Mouse (Mus musculus) stomach, postnatal 0 days (tissue): ENCODE results near the gene Arhgef10l. TPM values are rescaled to one million over a fixed set of nuclear protein-coding genes. Genes with fewer than 3 reads are reported as not detected.

Experiments
- ATAC-seq: fragments of 200-750 bp; cut with Nextera tagmentation; 2 replicates; pipeline ENCODE4 v1.8.0; 2017; ENCODE audit not compliant: low FRiP score, low TSS enrichment
- DNase-seq: peaks from one replicate; pipeline ENCODE4 v3.0.0-alpha.2; 2016; ENCODE audit warnings: low spot score
- H3K27ac ChIP-seq: fragments of 300-500 bp; sonication (generic); replicated peaks from 2 replicates; pipeline ENCODE4 v1.5.1; 2014; ENCODE audit warnings: mild to moderate bottlenecking, control low read depth
- H3K27me3 ChIP-seq: fragments of 300-500 bp; sonication (generic); 2 replicates; pipeline ENCODE4 v1.6.1; 2014; ENCODE audit warnings: low read length; ENCODE audit not compliant: control insufficient read depth, insufficient read depth
- H3K36me3 ChIP-seq: fragments of 300-500 bp; sonication (generic); 2 replicates; pipeline ENCODE4 v1.6.1; 2014; ENCODE audit warnings: low read length, mixed read lengths; ENCODE audit not compliant: control insufficient read depth, insufficient read depth
- H3K4me1 ChIP-seq: fragments of 300-500 bp; sonication (generic); replicated peaks from 2 replicates; pipeline ENCODE4 v1.6.1; 2014; ENCODE audit warnings: antibody characterized with exemption; ENCODE audit not compliant: control insufficient read depth, insufficient read depth
- H3K4me2 ChIP-seq: fragments of 300-500 bp; sonication (generic); replicated peaks from 2 replicates; pipeline ENCODE4 v1.6.1; 2014; ENCODE audit warnings: low read depth, mild to moderate bottlenecking, control low read depth, moderate library complexity
- H3K4me3 ChIP-seq: fragments of 300-500 bp; sonication (generic); 2 replicates; pipeline ENCODE4 v1.5.1; 2014; ENCODE audit warnings: low read depth, low read length, control low read depth
- H3K9ac ChIP-seq: fragments of 300-500 bp; sonication (generic); 2 replicates; pipeline ENCODE4 v1.6.1; 2014; ENCODE audit warnings: mild to moderate bottlenecking, low read length, control low read depth, mixed read lengths
- H3K9me3 ChIP-seq: fragments of 300-500 bp; sonication (generic); 2 replicates; pipeline ENCODE4 v1.6.1; 2016; ENCODE audit warnings: low read length; ENCODE audit not compliant: control insufficient read depth
- CTCF ChIP-seq: IDR thresholded peaks from 2 replicates; pipeline ENCODE4 v1.5.1; 2016; ENCODE audit warnings: antibody characterized with exemption, low read depth, mild to moderate bottlenecking, moderate library complexity
- EP300 ChIP-seq: optimal IDR thresholded peaks from 2 replicates; pipeline ENCODE3; 2016; ENCODE audit warnings: antibody characterized with exemption
- WGBS: fragments of 180-500 bp; shearing (Covaris S2); extraction: QIAGEN DNeasy Blood & Tissue Kit; methylation state at CpG from one replicate; pipeline ENCODE4 v1.1.7; 2014; 5-methylcytosine and 5-hydroxymethylcytosine counted together
- polyA plus RNA-seq: library from polyadenylated mRNA; unstranded; fragments of >200 nt; fragmentation: Nextera tagmentation; extraction: Ambion mirVana; gene quantifications from 2 replicates; pipeline ENCODE4 v1.2.1, GENCODE M21; 2015

Arhgef10l gene
- polyA plus RNA-seq, 1 experiment from 2014 or later, result 11.3 TPM

- 84% methylated on average over 6 of the region's 6 CpGs for WGBS
- H3K27me3 ChIP-seq, result no peaks in the 10 kb centered on the region
- TF ChIP-seq EP300 (no peak), CTCF (peak; percentile 18; the same call in 1 of the 2 replicates)
- H3K4me2 ChIP-seq, result no peak overlapping the region
- H3K9ac ChIP-seq, result no peak overlapping the region
- H3K36me3 ChIP-seq, result no peaks in the 10 kb centered on the region
- H3K27ac ChIP-seq, result no peak overlapping the region
- DNase-seq (no peak), ATAC-seq (no peak)
- H3K4me3 ChIP-seq, result no peak overlapping the region
- no peaks in the 10 kb centered on the region for H3K4me1 ChIP-seq
- no peaks in the 10 kb centered on the region for H3K9me3 ChIP-seq
Observed at GRCm38 (mm10) chr4:140499571-140499970, 166.2 kb downstream of the Arhgef10l start.

GRCm38 (mm10) chr4:140497169-140497568 is 168.6 kb downstream of the Arhgef10l start:
- DNase-seq, result no peak
- H3K27me3 ChIP-seq, result no peaks in the 10 kb centered on the region
- 38% methylated on average over 20 of the region's 20 CpGs for WGBS
- H3K4me3 ChIP-seq, result no peak overlapping the region
- no peaks in the 10 kb centered on the region for H3K9me3 ChIP-seq
- no peak for ATAC-seq
- TF ChIP-seq CTCF, result no peak
- no peak for TF ChIP-seq EP300
- no peak overlapping the region for H3K4me2 ChIP-seq
- no peak overlapping the region for H3K9ac ChIP-seq
- H3K27ac ChIP-seq, result no peak overlapping the region
- no peaks in the 10 kb centered on the region for H3K36me3 ChIP-seq
- no peaks in the 10 kb centered on the region for H3K4me1 ChIP-seq

DNA sequence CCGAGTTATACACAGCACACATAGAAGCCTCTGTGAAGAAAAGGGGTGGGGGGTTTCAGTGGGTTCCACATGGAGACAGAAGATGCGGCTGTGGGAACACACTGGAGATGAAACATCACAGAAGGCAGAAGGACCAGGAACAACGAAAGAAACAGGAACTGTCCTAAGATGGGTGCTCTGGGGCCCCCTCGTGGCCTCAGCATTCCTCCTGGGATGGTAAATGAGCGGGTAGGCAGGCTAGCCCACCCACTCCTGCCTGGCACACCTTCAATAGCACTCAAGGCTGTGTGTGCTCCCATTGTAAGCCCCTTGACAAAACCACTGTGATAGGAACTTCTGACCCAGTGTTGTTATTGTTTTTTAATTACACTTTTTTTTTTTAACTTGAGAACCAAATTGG is 174.3 kb downstream of the Arhgef10l start:
- no peak overlapping the region for H3K9ac ChIP-seq
- no peak overlapping the region for H3K27ac ChIP-seq
- WGBS, result 50% methylated on average over 5 of the region's 5 CpGs
- no peak overlapping the region for H3K4me3 ChIP-seq
- TF ChIP-seq EP300 (no peak), CTCF (peak; percentile 37)
- DNase-seq, result no peak
- no peaks in the 10 kb centered on the region for H3K27me3 ChIP-seq
- no peak overlapping the region for H3K4me2 ChIP-seq
- no peak for ATAC-seq
- no peaks in the 10 kb centered on the region for H3K4me1 ChIP-seq
- H3K36me3 ChIP-seq, result no peaks in the 10 kb centered on the region
- no peaks in the 10 kb centered on the region for H3K9me3 ChIP-seq

- no peaks in the 10 kb centered on the region for H3K36me3 ChIP-seq
- no peak overlapping the region for H3K9ac ChIP-seq
- 63% methylated on average over 12 of the region's 12 CpGs for WGBS
- H3K27me3 ChIP-seq, result no peaks in the 10 kb centered on the region
- no peak overlapping the region for H3K4me2 ChIP-seq
- DNase-seq (no peak), ATAC-seq (no peak)
- H3K27ac ChIP-seq, result no peak overlapping the region
- H3K4me1 ChIP-seq, result no peaks in the 10 kb centered on the region
- no peak for TF ChIP-seq CTCF
- TF ChIP-seq EP300, result no peak
- no peak overlapping the region for H3K4me3 ChIP-seq
- no peaks in the 10 kb centered on the region for H3K9me3 ChIP-seq
Observed at GRCm38 (mm10) chr4:140485442-140485841, 180.4 kb downstream of the Arhgef10l start.

DNA sequence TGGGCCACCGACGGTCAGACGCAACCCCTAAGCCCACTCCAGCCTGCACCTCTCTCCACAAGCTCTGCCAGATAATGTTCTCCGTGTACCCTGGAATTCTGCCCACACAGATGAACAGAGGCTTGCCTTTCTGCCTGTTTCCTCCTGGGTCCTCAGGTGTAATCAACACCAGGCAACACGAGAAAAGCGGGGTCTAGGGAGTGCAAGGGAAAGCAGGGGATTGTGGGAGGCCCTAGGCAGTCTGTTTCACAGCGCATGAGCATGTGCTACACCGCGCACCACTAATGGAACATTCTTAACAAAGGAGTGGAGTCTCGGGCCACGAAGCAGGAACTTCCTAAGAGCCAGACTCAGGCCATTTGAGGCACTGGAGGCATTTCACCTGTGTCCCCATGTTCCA is 182.7 kb downstream of the Arhgef10l start:
- H3K27me3 ChIP-seq, result no peaks in the 10 kb centered on the region
- ATAC-seq (no peak), DNase-seq (no peak)
- no peak overlapping the region for H3K9ac ChIP-seq
- 74% methylated on average over 11 of the region's 11 CpGs for WGBS
- no peaks in the 10 kb centered on the region for H3K4me1 ChIP-seq
- H3K9me3 ChIP-seq, result no peaks in the 10 kb centered on the region
- no peak overlapping the region for H3K27ac ChIP-seq
- no peak overlapping the region for H3K4me2 ChIP-seq
- H3K36me3 ChIP-seq, result no peaks in the 10 kb centered on the region
- H3K4me3 ChIP-seq, result no peak overlapping the region
- TF ChIP-seq CTCF (no peak), EP300 (no peak)

DNA sequence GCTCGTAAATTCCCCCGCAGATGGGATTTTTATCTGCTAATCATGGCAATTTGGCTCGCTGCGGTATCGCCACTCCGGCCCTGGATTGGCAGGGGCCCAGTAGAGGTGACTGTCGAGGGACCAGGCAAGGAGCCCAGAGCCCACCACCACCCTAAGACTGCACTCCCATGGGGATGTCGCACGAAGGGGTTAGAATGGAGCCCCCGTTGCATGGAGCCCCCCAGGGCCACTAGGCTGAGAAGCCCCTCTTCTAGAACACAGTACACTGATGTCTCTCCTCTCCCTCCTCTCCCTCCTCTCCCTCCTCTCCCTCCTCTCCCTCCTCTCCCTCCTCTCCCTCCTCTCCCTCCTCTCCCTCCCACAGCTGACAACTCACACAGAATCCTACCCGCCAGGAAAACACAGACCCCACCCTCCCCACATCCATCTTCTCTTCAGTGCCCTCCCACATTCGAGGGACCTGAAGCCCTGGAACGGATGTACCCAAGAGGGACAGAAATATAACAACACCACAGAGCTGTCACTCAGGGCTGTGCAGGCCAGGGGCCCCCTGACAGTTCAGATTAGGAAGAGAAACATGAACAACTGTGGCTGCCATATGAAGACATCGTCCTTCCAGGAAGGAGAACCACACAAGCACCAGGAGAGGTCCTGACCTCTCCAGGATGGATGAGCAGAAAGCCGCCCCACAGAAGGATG is 185.3 kb downstream of the Arhgef10l start:
- TF ChIP-seq EP300 (no peak), CTCF (no peak)
- Histone ChIP-seq H3K27me3 (no peaks in the 10 kb centered on the region), H3K9me3 (no peaks in the 10 kb centered on the region), H3K4me3 (no peak overlapping the region), H3K27ac (no peak overlapping the region), H3K4me1 (no peaks in the 10 kb centered on the region), H3K36me3 (no peaks in the 10 kb centered on the region), H3K4me2 (no peak overlapping the region), H3K9ac (no peak overlapping the region)
- DNase-seq (no peak), ATAC-seq (no peak)
- 29% methylated on average over 15 of the region's 15 CpGs for whole genome bisulfite sequencing
